Mouse (Mus musculus) thymus, adult 2 months (tissue): ENCODE results near the gene Fars2. TPM values are rescaled to one million over a fixed set of nuclear protein-coding genes. Genes with fewer than 3 reads are reported as not detected.

Source experiments
- DNase-seq: peaks from one replicate; pipeline ENCODE4 v3.0.0; 2021
- H3K27ac ChIP-seq: fragments of 200-500 bp; 2 replicates; pipeline ENCODE4 v1.5.1; 2012; ENCODE audit warnings: low read length, control low read depth; ENCODE audit not compliant: control insufficient read depth, insufficient read depth
- H3K27me3 ChIP-seq: fragments of 200-500 bp; 2 replicates; pipeline ENCODE4 v1.6.1; 2012; ENCODE audit warnings: mild to moderate bottlenecking, low read length, moderate library complexity, mixed read lengths; ENCODE audit not compliant: control insufficient read depth, insufficient read depth
- H3K36me3 ChIP-seq: fragments of 200-500 bp; 2 replicates; pipeline ENCODE4 v1.6.1; 2012; ENCODE audit warnings: mild to moderate bottlenecking, low read length, moderate library complexity; ENCODE audit not compliant: control insufficient read depth, insufficient read depth
- H3K4me1 ChIP-seq: fragments of 200-500 bp; replicated peaks from 2 replicates; pipeline ENCODE4 v1.6.1; 2012; ENCODE audit warnings: low read length; ENCODE audit not compliant: control insufficient read depth, insufficient read depth
- H3K4me3 ChIP-seq: fragments of 200-500 bp; 2 replicates; pipeline ENCODE4 v1.5.1; 2012; ENCODE audit warnings: mild to moderate bottlenecking, low read length, control low read depth, moderate library complexity; ENCODE audit not compliant: control insufficient read depth, insufficient read depth
- CTCF ChIP-seq: fragments of 200-500 bp; IDR thresholded peaks from 2 replicates; pipeline ENCODE4 v1.5.1; 2012; ENCODE audit warnings: mild to moderate bottlenecking, control low read depth, low read length, moderate library complexity, borderline replicate concordance; ENCODE audit not compliant: control insufficient read depth, poor library complexity, insufficient read depth; ENCODE audit errors: extremely low read depth
- POLR2A ChIP-seq: fragments of 200-500 bp; IDR thresholded peaks from 2 replicates; pipeline ENCODE4 v1.6.1; 2012; ENCODE audit warnings: mild to moderate bottlenecking, low read length, control low read depth, moderate library complexity; ENCODE audit not compliant: control insufficient read depth, poor library complexity, insufficient read depth; ENCODE audit errors: extremely low read depth
- WGBS: fragments of 180-500 bp; shearing (Covaris S2); methylation state at CpG from one replicate; pipeline ENCODE4 v1.1.7; 2018; 5-methylcytosine and 5-hydroxymethylcytosine counted together
- polyA plus RNA-seq: library from polyadenylated mRNA; depleted of rRNA; stranded (reverse); fragments of >200 nt; gene quantifications from 2 replicates; pipeline ENCODE4 v1.2.3, GENCODE M21; 2012

Fars2 gene
- polyA plus RNA-seq, 1 experiment = 47.6 TPM

- TF ChIP-seq POLR2A (no peak), CTCF (no peak)
- WGBS = 99% methylated on average over 7 of the region's 7 CpGs
- Histone ChIP-seq H3K4me1 (no peaks in the 10 kb centered on the region), H3K27me3 (no peaks in the 10 kb centered on the region), H3K4me3 (no peak overlapping the region), H3K36me3 (no peaks in the 10 kb centered on the region), H3K27ac (no peak overlapping the region)
- DNase-seq = no peak
Observed at GRCm38 (mm10) chr13:36283545-36284067, 166.4 kb downstream of the Fars2 start.

- WGBS = 86% methylated on average over 1 of the region's 1 CpGs
- DNase-seq = no peak
- no peak overlapping the region for H3K4me3 ChIP-seq
- no peaks in the 10 kb centered on the region for H3K27me3 ChIP-seq
- TF ChIP-seq POLR2A (no peak), CTCF (no peak)
- H3K27ac ChIP-seq = no peak overlapping the region
- H3K4me1 ChIP-seq = no peaks in the 10 kb centered on the region
- no peaks in the 10 kb centered on the region for H3K36me3 ChIP-seq
Observed at GRCm38 (mm10) chr13:36284097-36284496, 166.9 kb downstream of the Fars2 start.

GRCm38 (mm10) chr13:36285235-36285634 is 168.0 kb downstream of the Fars2 start:
- H3K36me3 ChIP-seq = no peaks in the 10 kb centered on the region
- DNase-seq = no peak
- H3K4me3 ChIP-seq = no peak overlapping the region
- H3K27me3 ChIP-seq = no peaks in the 10 kb centered on the region
- TF ChIP-seq CTCF = no peak
- no peak for TF ChIP-seq POLR2A
- H3K4me1 ChIP-seq = no peaks in the 10 kb centered on the region
- H3K27ac ChIP-seq = no peak overlapping the region
- WGBS = 93% methylated on average over 2 of the region's 2 CpGs

GRCm38 (mm10) chr13:36293511-36293910 is 176.3 kb downstream of the Fars2 start:
- WGBS = 95% methylated on average over 3 of the region's 3 CpGs
- Histone ChIP-seq H3K27me3 (no peaks in the 10 kb centered on the region), H3K27ac (no peak overlapping the region), H3K4me1 (no peaks in the 10 kb centered on the region), H3K36me3 (no peaks in the 10 kb centered on the region), H3K4me3 (no peak overlapping the region)
- no peak for DNase-seq
- TF ChIP-seq POLR2A = no peak
- TF ChIP-seq CTCF = no peak

- no peaks in the 10 kb centered on the region for H3K36me3 ChIP-seq
- WGBS = 88% methylated on average over 5 of the region's 5 CpGs
- H3K27me3 ChIP-seq = no peaks in the 10 kb centered on the region
- no peak overlapping the region for H3K4me3 ChIP-seq
- no peak for DNase-seq
- no peak for TF ChIP-seq CTCF
- no peak for TF ChIP-seq POLR2A
- no peaks in the 10 kb centered on the region for H3K4me1 ChIP-seq
- H3K27ac ChIP-seq = no peak overlapping the region
Observed at GRCm38 (mm10) chr13:36294503-36294902, 177.3 kb downstream of the Fars2 start.

GRCm38 (mm10) chr13:36295848-36296247 is 178.6 kb downstream of the Fars2 start:
- no peak overlapping the region for H3K4me3 ChIP-seq
- no peak for TF ChIP-seq POLR2A
- no peak for TF ChIP-seq CTCF
- no peak overlapping the region for H3K27ac ChIP-seq
- H3K27me3 ChIP-seq = no peaks in the 10 kb centered on the region
- H3K36me3 ChIP-seq = no peaks in the 10 kb centered on the region
- WGBS = 88% methylated on average over 6 of the region's 6 CpGs
- H3K4me1 ChIP-seq = no peaks in the 10 kb centered on the region
- no peak for DNase-seq

GRCm38 (mm10) chr13:36296574-36296973 is 179.4 kb downstream of the Fars2 start:
- no peaks in the 10 kb centered on the region for H3K27me3 ChIP-seq
- H3K4me1 ChIP-seq = no peaks in the 10 kb centered on the region
- no peak for DNase-seq
- no peak for TF ChIP-seq POLR2A
- no peak for TF ChIP-seq CTCF
- H3K4me3 ChIP-seq = no peak overlapping the region
- H3K36me3 ChIP-seq = no peaks in the 10 kb centered on the region
- 95% methylated on average over 4 of the region's 4 CpGs for WGBS
- no peak overlapping the region for H3K27ac ChIP-seq
